Mouse (Mus musculus): Measurements from ENCODE around the gene Itgb3bp. TPM values are rescaled to one million over a fixed set of nuclear protein-coding genes. Genes with fewer than 3 reads are reported as not detected.

Itgb3bp gene
- polyA plus RNA-seq, 1 experiment from 2014 or later: 12.4 TPM

GRCm38 (mm10) chr4:99773041-99773440 lies 156.6 kb downstream of the Itgb3bp start:
- Histone ChIP-seq H3K9ac (no peak overlapping the region), H3K27ac (no peak overlapping the region), H3K4me2 (replicated peaks) (no peak overlapping the region), H3K36me3 (replicated peaks; ENCODE audit: control insufficient read depth, insufficient read depth) (no peaks in the 10 kb centered on the region), H3K9me3 (ENCODE audit: control insufficient read depth, low read length) (no peaks in the 10 kb centered on the region), H3K4me3 (replicated peaks; ENCODE audit: low read length) (no peak overlapping the region), H3K27me3 (ENCODE audit: control insufficient read depth, insufficient read depth, low read length) (no peaks in the 10 kb centered on the region), H3K4me1 (replicated peaks; ENCODE audit: control insufficient read depth, insufficient read depth, low read length) (no peaks in the 10 kb centered on the region)
- no peak for DNase-seq (ENCODE audit: low spot score)
- ATAC-seq (ENCODE audit: low FRiP score): no peak
- WGBS: 57% methylated on average over 1 of the region's 1 CpGs

- H3K4me2 ChIP-seq (replicated peaks): no peak overlapping the region
- no peak overlapping the region for H3K4me3 ChIP-seq (replicated peaks; ENCODE audit: low read length)
- H3K9me3 ChIP-seq (ENCODE audit: control insufficient read depth, low read length): no peaks in the 10 kb centered on the region
- ATAC-seq (ENCODE audit: low FRiP score) (no peak), DNase-seq (ENCODE audit: low spot score) (no peak)
- 89% methylated on average over 5 of the region's 5 CpGs for WGBS
- H3K9ac ChIP-seq: no peak overlapping the region
- H3K36me3 ChIP-seq (replicated peaks; ENCODE audit: control insufficient read depth, insufficient read depth): no peaks in the 10 kb centered on the region
- no peaks in the 10 kb centered on the region for H3K4me1 ChIP-seq (replicated peaks; ENCODE audit: control insufficient read depth, insufficient read depth, low read length)
- no peaks in the 10 kb centered on the region for H3K27me3 ChIP-seq (ENCODE audit: control insufficient read depth, insufficient read depth, low read length)
- no peak overlapping the region for H3K27ac ChIP-seq
Measured at GRCm38 (mm10) chr4:99770555-99770954, 159.1 kb downstream of the Itgb3bp start.

- H3K4me1 ChIP-seq (replicated peaks; ENCODE audit: control insufficient read depth, insufficient read depth, low read length): no peaks in the 10 kb centered on the region
- no peak overlapping the region for H3K4me2 ChIP-seq (replicated peaks)
- H3K4me3 ChIP-seq (replicated peaks; ENCODE audit: low read length): no peak overlapping the region
- H3K27me3 ChIP-seq (ENCODE audit: control insufficient read depth, insufficient read depth, low read length): no peaks in the 10 kb centered on the region
- no peaks in the 10 kb centered on the region for H3K9me3 ChIP-seq (ENCODE audit: control insufficient read depth, low read length)
- DNase-seq (ENCODE audit: low spot score) (peak; percentile 67), ATAC-seq (ENCODE audit: low FRiP score) (peak; percentile 73; the same call in 1 of the 2 replicates)
- WGBS: 35% methylated on average over 1 of the region's 1 CpGs
- no peaks in the 10 kb centered on the region for H3K36me3 ChIP-seq (replicated peaks; ENCODE audit: control insufficient read depth, insufficient read depth)
- H3K27ac ChIP-seq: no peak overlapping the region
- no peak overlapping the region for H3K9ac ChIP-seq
Measured at GRCm38 (mm10) chr4:99766753-99767152, 162.9 kb downstream of the Itgb3bp start.

GRCm38 (mm10) chr4:99766303-99766702 lies 163.3 kb downstream of the Itgb3bp start:
- H3K4me2 ChIP-seq (replicated peaks): no peak overlapping the region
- no peak overlapping the region for H3K9ac ChIP-seq
- no peak for DNase-seq (ENCODE audit: low spot score)
- no peak for ATAC-seq (ENCODE audit: low FRiP score)
- H3K27me3 ChIP-seq (ENCODE audit: control insufficient read depth, insufficient read depth, low read length): no peaks in the 10 kb centered on the region
- 79% methylated on average over 5 of the region's 5 CpGs for WGBS
- H3K27ac ChIP-seq: no peak overlapping the region
- H3K4me3 ChIP-seq (replicated peaks; ENCODE audit: low read length): no peak overlapping the region
- H3K36me3 ChIP-seq (replicated peaks; ENCODE audit: control insufficient read depth, insufficient read depth): no peaks in the 10 kb centered on the region
- no peaks in the 10 kb centered on the region for H3K4me1 ChIP-seq (replicated peaks; ENCODE audit: control insufficient read depth, insufficient read depth, low read length)
- no peaks in the 10 kb centered on the region for H3K9me3 ChIP-seq (ENCODE audit: control insufficient read depth, low read length)

GRCm38 (mm10) chr4:99752426-99752825 lies 177.2 kb downstream of the Itgb3bp start:
- Histone ChIP-seq H3K36me3 (replicated peaks; ENCODE audit: control insufficient read depth, insufficient read depth) (no peaks in the 10 kb centered on the region), H3K9ac (no peak overlapping the region), H3K9me3 (ENCODE audit: control insufficient read depth, low read length) (no peaks in the 10 kb centered on the region), H3K27me3 (ENCODE audit: control insufficient read depth, insufficient read depth, low read length) (no peaks in the 10 kb centered on the region), H3K27ac (no peak overlapping the region), H3K4me2 (replicated peaks) (no peak overlapping the region), H3K4me1 (replicated peaks; ENCODE audit: control insufficient read depth, insufficient read depth, low read length) (no peaks in the 10 kb centered on the region), H3K4me3 (replicated peaks; ENCODE audit: low read length) (no peak overlapping the region)
- DNase-seq (ENCODE audit: low spot score) (no peak), ATAC-seq (ENCODE audit: low FRiP score) (no peak)
- WGBS: 86% methylated on average over 5 of the region's 5 CpGs

DNA sequence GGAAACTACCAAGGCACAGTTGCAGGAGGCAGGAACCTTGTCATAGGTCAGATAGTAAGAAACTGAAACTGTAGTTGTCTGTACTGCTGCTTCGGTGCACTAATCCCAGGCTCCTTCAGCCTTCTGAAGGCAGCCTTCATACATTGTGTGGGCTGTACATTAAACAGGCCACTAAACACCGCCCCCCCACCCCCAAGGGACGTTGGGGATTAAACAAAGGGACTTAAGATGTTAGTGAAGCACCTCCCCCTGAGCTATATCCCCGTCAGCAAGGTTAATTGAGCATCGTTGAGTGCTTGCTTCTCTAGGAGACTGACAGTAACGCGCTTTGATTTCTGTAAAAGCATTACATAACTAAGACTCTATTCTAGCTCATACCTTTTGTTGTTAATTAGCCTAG lies 189.8 kb downstream of the Itgb3bp start:
- H3K27ac ChIP-seq: no peak overlapping the region

GRCm38 (mm10) chr4:99725914-99726451 lies 203.6 kb downstream of the Itgb3bp start:
- Histone ChIP-seq H3K4me3 (replicated peaks; ENCODE audit: low read length) (no peak overlapping the region), H3K27me3 (ENCODE audit: control insufficient read depth, insufficient read depth, low read length) (no peaks in the 10 kb centered on the region), H3K4me1 (replicated peaks; ENCODE audit: control insufficient read depth, insufficient read depth, low read length) (no peaks in the 10 kb centered on the region), H3K27ac (no peak overlapping the region), H3K36me3 (replicated peaks; ENCODE audit: control insufficient read depth, insufficient read depth) (peaks cover 33% of the 10 kb centered on the region), H3K9me3 (ENCODE audit: control insufficient read depth, low read length) (peaks cover 14% of the 10 kb centered on the region; the same call in 1 of the 2 replicates), H3K9ac (no peak overlapping the region), H3K4me2 (replicated peaks) (no peak overlapping the region)
- DNase-seq (ENCODE audit: low spot score): no peak
- ATAC-seq (ENCODE audit: low FRiP score): no peak
- WGBS: 92% methylated on average over 8 of the region's 8 CpGs

More for the DNA sequence above, 189.8 kb downstream of the Itgb3bp start:
- WGBS: 52% methylated on average over 7 of the region's 7 CpGs
- Histone ChIP-seq H3K36me3 (replicated peaks; ENCODE audit: control insufficient read depth, insufficient read depth) (no peaks in the 10 kb centered on the region), H3K4me2 (replicated peaks) (no peak overlapping the region), H3K4me1 (replicated peaks; ENCODE audit: control insufficient read depth, insufficient read depth, low read length) (no peaks in the 10 kb centered on the region), H3K9ac (no peak overlapping the region), H3K27me3 (ENCODE audit: control insufficient read depth, insufficient read depth, low read length) (no peaks in the 10 kb centered on the region), H3K9me3 (ENCODE audit: control insufficient read depth, low read length) (no peaks in the 10 kb centered on the region), H3K4me3 (replicated peaks; ENCODE audit: low read length) (no peak overlapping the region)
- DNase-seq (ENCODE audit: low spot score) (no peak), ATAC-seq (ENCODE audit: low FRiP score) (no peak)

GRCm38 (mm10) chr4:99724331-99724730 lies 205.3 kb downstream of the Itgb3bp start:
- ATAC-seq (ENCODE audit: low FRiP score) (no peak), DNase-seq (ENCODE audit: low spot score) (no peak)
- WGBS: 96% methylated on average over 4 of the region's 4 CpGs
- Histone ChIP-seq H3K4me2 (replicated peaks) (no peak overlapping the region), H3K4me3 (replicated peaks; ENCODE audit: low read length) (no peak overlapping the region), H3K4me1 (replicated peaks; ENCODE audit: control insufficient read depth, insufficient read depth, low read length) (no peaks in the 10 kb centered on the region), H3K9ac (no peak overlapping the region), H3K27ac (no peak overlapping the region), H3K9me3 (ENCODE audit: control insufficient read depth, low read length) (no peaks in the 10 kb centered on the region), H3K36me3 (replicated peaks; ENCODE audit: control insufficient read depth, insufficient read depth) (peaks cover 22% of the 10 kb centered on the region), H3K27me3 (ENCODE audit: control insufficient read depth, insufficient read depth, low read length) (no peaks in the 10 kb centered on the region)

DNA sequence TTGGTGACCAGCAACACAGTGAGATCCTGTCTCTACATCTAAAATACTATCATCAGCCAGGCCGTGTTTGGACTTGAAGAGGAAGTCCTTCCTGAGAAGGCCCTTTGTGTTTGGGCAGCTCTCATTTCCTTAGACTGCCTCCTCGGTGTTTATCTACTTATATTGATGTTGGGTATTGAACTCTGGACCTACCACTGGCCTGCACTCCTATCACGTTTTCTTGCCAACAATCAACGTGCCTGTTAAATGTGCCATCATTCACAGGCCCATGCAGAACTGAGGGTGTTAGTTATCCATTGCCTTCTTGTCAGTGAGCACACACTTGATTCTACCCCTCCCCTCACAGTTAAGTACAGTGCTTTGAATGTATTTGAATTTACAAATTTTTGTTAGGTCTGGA lies 211.7 kb downstream of the Itgb3bp start:
- no peak overlapping the region for H3K4me2 ChIP-seq (replicated peaks)
- no peak overlapping the region for H3K4me3 ChIP-seq (replicated peaks; ENCODE audit: low read length)
- no peaks in the 10 kb centered on the region for H3K4me1 ChIP-seq (replicated peaks; ENCODE audit: control insufficient read depth, insufficient read depth, low read length)
- WGBS: 87% methylated on average over 4 of the region's 4 CpGs
- no peaks in the 10 kb centered on the region for H3K27me3 ChIP-seq (ENCODE audit: control insufficient read depth, insufficient read depth, low read length)
- no peak overlapping the region for H3K9ac ChIP-seq
- H3K9me3 ChIP-seq (ENCODE audit: control insufficient read depth, low read length): no peaks in the 10 kb centered on the region
- no peaks in the 10 kb centered on the region; the same call in 1 of the 2 replicates for H3K36me3 ChIP-seq (replicated peaks; ENCODE audit: control insufficient read depth, insufficient read depth)
- ATAC-seq (ENCODE audit: low FRiP score) (no peak), DNase-seq (ENCODE audit: low spot score) (no peak)
- no peak overlapping the region for H3K27ac ChIP-seq
